Mouse (Mus musculus) cerebellum, postnatal 36 days (tissue): ENCODE measurements at regions not wholly inside any gene's neighbourhood (a gene's known extent, or its start where the extent isn't known, plus 50 kb on each side); places are given as distances from the start of the nearest gene placed in this dataset.

Experiments used
- DNase-seq, 2 experiments: peaks; one replicate each; pipeline ENCODE4 v3.0.0; 2021 to 2022; ENCODE audit warnings: mixed read lengths in 2 of 2

DNA sequence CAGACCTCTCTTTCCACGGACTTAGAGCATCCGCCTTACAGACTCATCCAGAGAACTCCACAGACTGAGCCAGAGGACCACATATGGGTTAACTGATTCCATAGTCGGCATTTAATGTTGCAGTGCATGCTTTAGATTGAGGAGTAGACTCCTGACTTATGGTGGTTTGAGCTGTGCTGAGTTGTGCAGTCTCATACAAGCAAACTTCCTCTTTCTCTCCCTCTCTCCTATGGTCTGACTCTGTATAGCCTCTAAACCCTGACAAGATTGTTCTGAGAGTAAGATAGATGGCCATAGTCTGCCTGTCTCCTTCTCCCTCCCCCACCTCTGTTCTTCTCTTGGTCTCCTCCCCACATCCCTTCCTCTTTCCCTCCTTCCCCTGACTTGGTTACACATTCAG, 616.0 kb downstream of the Ryr2 start:
- DNase-seq: no peak

DNA sequence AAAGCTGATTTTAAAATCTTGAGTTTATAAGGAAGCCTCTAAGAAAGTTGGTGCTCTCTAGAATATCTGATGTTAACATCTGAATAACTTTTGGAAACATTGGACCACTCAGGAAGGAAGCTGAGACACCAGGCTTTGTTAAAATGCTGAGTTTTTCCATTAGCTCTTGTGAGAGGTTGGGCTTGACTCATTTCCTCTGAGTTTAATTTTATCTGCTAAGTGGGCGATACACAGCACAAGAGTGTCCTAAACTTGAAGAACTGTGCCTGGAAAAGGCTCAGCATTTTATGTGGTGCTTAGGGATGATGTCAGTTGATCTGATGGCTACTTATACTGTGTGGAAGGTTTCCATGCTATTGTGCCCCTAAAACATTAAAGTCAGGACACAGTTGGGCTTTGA, 623.6 kb downstream of the Ryr2 start:
- DNase-seq: no peak

DNA sequence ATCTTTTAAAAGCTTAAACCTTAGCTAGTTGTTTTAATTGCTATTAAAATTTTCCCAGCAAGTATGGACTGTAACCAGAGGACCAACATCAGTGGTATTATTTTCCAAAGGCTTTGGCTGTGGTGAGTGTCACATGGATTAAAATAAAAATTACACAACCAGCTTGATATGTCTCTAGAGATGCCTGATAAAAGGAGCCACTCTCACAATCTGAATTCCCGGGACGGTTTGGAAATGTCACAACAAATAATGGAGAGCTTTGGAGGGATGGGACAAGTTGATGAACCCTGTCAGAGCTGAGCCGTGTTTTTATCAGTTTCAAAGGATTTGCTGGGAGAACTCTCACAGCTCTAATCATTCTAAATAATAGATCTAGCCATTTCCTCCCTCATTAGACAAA, 624.0 kb downstream of the Ryr2 start:
- no peak for DNase-seq

DNA sequence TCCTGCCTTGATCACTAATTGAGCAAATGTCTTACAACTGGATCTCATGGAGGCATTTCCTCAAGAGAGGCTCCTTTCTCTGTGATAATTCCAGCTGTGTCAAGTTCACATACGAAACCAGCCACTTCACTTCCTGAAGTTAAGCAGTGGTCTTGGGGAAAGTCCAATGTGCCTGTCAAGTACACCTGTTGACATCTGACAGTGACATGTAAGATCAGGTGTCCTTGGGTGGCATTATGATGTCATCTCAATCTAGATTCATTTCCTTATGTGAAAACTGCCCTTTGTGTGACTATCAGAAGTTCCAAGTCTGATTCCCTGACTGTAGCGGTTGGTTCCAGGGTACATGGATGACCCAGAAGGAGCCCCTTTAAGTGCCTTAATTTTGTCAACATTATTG, 646.5 kb downstream of the Ryr2 start:
- DNase-seq: no peak

DNA sequence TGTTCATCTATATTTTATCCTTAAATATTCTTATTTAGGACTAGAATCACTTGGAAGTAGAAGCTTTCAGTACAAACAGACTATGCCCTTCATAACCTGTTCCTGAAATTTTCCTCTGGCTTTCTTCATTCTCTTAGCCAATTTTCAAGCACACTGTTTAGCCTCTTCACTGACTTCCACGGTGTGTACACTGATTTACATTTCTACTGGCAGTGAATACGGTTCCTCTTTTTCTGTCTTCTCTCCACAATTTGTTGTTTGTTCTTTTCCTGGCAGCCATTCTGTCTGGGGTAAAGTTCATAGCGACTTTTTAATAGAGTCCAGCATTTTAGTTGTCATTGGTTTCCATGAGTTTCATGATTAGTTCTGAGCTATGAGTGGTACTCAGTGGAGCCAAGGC, 651.6 kb downstream of the Ryr2 start:
- DNase-seq: no peak

DNA sequence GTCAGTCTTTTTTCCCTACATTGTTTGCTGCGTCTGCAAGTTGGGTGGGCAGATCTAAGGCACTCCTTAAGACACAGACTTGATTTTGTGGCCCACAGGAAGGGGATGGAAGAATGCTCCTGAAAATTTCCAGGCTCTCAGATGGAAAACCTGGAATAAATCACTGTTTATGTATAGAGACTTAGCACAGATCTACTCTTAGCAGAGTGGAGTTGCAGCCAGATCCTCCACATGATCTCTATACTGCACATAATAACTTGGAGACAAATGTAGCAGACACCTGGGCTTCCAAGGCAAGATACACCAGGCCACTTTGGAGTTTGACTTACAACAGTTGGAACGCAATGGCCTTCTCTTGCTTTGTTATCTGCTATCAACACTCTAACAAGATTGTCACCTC, 654.3 kb downstream of the Ryr2 start:
- no peak for DNase-seq

DNA sequence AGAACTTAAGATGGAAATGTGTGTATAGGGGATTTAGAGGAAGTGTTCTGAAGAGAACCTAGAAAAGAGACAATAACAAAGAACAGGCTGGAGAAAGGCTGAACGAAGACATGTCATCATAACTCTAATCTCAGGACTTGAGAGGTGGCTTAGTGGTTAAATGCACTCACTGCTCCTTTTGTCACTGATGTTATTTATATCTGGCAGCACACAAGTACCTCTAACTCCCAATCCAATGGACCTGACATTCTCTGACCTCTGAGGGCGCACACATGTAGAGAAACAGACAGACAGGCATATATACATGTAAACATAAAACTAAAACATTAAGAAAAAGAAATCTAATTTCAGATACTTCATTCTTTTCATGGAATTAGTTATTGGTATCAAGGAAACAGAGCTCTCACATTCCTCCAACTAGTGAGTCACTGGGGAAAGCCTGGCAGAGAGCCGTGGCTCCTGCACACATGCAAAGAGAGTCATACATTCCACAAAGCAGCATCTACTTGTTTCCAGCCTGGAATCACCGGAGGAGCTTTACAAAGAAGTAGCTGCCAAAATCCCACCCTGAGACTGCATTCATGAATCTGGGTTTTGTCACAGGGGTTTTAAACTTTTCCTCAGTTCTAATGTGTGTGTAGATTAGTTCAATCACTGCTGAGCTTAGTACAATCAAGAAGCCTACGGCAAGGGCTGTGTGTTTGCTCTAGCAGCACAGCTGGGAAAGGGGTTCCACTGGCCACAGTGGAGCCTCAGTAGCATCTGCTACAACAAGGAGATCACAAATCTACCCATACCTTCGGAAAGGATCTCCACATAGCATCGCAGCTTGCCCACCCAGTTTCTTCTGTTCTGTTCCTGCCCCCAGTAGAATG, 674.0 kb downstream of the Ryr2 start:
- DNase-seq: no peak

DNA sequence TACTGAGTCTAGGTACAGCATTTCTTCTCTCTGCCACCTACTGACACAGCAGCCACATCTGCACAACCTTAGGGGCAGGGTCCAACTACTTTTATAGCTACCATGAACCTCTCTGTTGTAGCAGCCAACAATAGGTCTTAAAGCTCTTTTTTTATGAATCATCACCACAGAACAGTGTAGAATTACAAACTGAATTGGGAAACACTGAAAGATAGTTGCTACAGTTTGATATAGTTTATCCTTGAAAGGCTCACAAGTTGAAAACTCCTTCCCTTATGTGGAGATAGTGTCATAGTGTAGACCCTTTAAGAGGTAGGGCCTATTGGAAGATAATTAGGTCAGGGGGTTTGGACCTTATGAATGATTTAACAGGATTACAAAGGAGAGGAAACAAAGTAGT, 679.9 kb downstream of the Ryr2 start:
- no peak for DNase-seq

DNA sequence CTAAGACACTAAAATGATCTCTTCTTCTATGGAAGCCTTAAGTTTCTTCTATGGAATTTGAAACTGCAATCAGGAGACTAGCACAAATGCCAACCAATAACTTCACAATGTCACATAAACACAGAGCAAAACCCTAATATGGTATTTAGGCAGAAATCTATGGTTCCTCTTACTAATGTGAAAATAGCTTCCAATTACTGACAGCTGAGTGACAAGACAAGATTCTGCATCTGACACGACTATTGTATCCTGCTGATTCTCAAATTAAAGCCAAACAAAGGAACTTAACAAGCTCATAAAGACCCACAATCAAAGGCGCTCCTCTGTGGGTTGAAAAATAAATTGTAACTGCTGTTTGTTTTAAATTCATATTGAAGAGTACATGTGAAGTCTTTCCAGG, 714.7 kb downstream of the Ryr2 start:
- DNase-seq: no peak

DNA sequence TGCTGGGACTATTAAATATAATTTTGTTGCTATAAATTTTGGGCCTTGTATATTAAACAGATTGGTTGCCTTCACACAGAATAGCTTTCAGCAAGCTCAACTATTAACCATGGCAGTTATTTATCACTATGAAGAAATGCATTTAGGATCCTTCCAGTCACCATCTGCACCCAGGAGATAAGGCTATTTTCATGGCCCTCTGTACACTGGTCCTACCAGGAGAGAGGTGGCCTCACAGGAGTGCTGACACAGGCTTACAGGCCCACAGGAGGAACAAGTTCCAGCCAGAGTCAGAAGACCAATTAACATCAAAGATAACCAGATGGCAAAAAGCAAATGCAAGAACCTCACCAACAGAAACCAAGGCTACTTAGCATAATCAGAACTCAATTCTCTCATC, 731.3 kb downstream of the Ryr2 start:
- DNase-seq: no peak

DNA sequence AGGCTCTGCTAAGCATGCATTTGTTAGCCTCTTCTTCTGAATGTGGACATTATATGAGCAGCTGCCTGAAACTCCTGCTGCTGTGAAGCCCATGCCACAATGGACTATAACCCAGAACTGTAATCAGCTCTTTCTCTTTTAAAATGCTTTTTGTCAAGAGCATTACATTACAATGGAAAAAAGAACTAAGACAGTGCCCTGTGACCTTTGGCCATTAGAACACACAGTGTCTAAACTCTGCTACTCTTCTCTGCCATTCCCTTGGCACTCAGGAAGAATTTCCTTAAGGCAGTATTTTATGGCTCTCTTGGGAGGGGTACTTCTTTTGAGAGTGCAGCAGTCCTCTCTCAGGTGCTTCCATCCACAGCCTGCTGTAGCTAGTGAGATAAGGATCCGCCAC, 737.3 kb downstream of the Ryr2 start:
- no peak for DNase-seq

DNA sequence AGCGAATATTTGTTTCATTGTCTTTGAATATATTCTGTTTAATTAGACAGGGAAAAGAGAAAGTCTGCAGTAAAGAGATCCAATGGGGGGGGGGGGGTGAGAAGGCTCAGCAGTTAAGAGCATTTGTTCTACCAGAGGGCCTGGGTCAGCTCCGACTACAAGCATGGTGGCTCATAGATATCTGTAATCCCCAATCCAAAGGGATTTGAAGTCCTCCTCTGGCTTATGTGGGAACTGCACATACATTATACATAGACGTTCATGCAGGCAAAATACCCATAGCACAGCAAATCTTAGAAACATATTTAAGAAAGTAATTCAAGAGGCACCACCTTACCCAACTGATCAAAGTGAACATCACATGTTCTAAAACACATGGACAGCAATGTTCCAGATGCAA, 743.9 kb downstream of the Ryr2 start:
- DNase-seq: no peak

DNA sequence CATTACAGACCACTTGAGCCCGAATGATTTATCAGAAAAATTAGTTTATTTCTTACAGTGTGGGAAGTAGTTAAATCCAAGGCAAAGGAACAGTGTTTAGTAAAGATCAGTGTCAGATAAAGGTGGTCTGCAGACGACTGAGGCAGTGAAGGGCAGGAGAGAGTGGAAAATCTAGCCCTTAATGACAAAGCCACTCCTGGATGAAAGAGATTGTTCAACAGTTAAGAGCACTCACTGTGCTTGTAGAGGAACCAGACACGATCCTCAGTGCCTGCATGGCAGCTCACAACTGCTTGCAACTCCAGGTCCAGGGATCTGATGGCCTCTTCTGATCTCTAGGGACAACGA, 758.3 kb downstream of the Ryr2 start:
- no peak for DNase-seq

DNA sequence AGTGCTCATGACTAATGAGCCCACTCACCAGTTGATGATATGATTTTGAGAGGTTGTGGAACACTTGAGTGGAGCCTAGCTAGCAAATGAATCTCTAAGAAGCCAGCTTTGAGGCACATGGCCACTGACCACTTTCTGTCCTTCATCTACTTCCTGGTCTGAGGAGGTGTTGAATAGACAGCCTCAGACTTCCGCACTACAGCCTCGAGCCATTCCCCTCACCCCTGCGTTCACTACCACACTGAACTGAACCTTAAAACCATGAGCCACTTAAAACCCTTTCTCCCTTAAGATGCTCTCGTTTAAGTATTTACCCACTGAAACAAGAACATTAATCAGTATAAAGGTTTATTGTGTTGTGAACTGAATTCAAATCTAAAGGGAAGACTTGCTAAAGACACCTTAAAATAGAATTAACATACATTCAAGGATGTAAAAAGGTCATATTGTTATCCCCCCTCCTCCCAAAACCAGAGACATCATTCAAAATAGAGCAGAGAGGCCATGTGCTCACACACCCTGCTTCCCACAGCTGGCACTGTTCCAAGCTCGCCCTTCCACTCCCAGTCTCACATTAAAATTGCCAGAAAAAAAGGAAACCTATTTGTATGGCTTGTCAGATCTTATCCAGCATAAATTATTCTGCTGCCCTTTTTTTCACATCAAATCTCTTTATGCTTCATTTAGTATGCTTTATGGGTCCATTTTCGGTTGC, 758.8 kb downstream of the Ryr2 start:
- DNase-seq: peak; percentile 18 to 31

DNA sequence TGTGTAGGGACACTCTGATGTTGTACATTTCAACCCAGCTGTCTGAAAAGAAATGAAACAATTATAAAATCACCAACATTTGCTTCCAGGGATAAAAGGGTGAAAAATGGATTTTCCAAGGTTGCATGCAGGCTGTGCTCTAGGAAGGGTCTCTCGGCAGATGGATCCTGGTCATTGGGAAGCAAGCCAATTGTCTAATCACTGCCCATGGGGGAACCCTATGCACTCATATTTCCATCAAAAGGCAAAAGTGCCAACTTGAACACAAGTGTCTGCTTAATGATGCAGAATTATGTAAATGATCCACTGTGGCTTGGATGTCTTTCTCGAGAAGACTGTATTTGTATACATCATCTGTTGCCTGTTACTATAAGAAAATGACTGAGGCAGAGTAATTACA, 762.2 kb downstream of the Ryr2 start:
- no peak for DNase-seq

DNA sequence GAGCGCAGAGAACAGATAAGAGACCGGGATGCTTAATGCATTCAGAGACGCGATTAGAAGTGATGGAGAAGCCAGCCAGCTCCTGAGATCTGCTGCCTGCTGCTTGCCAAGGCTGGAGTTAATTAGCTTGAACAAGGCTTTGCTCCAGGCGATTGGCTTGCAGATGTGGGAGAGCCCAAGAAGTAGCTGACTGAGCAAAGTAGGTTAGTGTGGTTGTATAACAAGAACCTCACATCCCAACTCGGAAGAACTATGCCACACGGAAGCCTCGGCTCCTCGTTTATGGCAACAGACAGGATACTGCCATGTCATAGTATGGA, 768.5 kb downstream of the Ryr2 start:
- peak; percentile 2 to 4 for DNase-seq

DNA sequence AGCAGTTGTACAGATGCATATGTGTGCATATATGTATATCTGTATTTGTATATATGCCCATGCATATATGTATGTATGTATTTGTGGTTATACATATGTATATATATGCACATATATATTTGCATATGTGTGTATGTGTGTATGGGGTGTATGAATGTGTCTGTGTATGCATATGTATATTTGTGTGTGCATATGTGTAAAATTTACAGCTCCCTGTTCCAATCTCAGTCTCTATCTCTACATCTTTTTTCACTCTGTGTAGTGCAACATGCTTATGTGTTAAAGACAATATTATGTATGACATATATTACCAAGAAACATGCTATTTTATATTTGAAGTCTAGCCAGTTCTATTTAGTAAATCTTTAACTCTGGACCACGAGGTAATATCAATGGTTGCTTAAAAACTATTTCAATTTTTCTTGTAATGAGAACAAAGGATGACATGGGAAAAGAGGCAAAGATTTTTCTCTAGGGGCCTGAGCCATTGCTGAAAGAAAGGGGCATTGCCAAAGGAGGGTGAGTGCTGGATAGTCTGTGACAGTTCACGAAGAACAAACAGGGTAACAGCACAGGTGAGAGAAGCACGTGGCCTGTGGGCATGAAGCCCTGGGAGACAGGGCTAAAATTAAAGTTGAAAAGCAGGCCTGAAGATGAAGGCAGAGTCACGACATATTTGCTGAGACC, 769.0 kb downstream of the Ryr2 start:
- DNase-seq: no peak

DNA sequence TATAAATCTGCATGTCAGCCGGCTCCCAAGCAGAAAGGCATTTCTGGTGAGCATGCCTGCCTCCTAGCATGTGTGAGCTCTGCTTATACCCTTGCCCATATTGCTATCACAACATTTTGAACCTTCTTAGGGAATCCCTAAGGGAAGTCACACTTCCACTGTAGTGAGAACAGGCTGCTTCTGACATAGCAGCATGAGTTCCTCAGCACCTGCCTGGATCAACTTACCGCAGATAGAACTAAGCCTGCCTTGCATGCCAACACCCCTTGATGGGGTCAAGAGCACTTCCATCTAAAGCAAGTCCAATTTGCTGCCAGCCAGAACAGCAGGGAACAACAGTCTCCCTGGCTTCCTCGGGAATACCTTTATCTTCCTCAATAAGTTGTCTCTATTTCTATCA, 769.8 kb downstream of the Ryr2 start:
- DNase-seq: no peak

DNA sequence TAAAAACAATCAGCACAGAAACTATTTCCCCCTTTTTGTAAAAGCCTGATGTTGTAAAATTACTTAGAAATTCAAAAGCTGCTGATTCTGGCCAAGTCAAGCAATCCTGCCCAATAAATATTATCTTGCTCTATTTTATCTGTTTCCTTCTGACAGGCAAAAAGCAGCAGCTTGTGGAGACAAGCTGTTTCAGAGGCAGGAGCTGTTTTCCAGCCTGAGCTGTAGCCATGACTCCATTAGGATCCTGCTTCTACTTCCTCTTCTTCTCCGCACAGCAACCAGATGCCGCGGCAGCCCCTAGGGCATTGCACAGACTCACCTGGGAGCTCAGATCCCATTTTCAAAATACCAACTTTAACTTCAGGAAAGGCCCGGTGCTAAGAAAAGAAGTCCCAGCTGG, 774.8 kb downstream of the Ryr2 start:
- no peak for DNase-seq

DNA sequence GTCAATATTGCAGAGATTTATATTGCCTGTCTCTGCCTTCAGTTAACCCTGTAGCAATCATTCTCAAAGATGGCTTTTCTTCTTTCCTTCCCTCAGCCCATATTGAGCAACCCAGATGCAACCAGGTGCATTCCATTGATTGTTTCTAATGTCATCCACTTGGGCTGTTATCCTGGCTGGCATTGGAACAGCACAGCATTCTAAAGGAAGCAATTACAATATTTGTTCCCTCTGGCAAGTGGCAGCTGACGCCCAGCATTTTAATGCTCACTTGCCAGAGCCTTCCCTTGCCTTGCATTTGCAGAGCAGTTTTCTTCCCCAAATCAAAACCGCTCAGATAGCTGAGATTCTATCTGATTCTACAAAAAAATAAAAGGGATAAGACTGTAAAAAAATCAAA, 798.0 kb downstream of the Ryr2 start:
- no peak for DNase-seq

DNA sequence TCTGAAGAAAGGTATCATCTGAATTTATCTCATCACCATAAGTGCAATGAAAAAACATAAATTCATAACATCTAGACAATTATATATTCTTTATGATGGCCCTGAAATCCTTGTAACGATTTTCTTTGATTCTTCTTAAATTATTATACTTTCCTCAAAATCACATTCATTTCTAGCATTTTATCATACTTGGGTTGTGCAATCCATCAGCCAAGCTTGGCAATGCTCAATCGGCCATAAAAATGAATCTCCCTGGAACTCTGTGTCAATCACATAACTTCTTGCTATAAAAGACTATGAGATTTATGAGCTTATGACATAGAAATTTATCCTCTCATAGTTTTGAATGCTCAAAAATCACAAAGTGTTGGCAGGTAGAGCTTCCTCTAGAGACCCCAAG, 811.3 kb downstream of the Ryr2 start:
- DNase-seq: no peak

DNA sequence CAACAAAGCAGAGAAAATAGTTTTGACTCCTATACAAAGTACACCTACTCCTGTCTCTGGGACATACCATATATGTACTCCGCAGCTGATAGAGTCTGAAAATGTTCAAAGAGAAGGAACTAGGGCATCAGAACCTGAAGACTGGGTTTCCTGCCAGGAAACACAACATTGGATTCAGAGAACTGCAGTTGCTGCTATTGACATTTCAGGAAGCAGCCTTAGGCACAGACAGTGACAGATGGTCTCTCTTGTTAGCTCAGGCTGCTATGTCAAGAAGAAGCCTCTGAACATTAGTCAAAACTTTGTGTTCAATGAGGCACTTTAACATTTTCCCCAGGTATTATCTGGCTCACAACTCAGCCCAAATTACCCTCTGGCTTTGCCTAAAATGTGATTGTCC, 812.1 kb downstream of the Ryr2 start:
- DNase-seq: peak in 1 of 2 experiments; percentile 30

DNA sequence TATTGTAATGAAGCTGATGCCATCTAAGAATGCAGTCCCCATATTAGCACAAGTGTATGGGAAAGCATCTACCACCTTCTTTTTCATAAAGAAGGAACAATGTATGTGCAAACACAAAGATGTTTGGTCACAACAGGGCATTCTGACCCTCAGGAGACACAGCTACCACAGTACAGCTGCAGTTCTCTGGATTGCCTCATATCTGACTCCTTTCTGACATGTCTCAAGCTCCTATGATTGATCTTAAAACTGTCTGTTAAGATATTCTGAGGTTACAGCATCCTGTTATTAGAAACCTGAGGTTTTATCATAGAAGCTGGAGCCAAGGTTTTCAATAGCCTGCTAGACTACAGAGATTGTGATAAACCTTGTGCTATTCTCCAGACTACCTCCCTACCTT, 813.0 kb downstream of the Ryr2 start:
- DNase-seq: no peak

DNA sequence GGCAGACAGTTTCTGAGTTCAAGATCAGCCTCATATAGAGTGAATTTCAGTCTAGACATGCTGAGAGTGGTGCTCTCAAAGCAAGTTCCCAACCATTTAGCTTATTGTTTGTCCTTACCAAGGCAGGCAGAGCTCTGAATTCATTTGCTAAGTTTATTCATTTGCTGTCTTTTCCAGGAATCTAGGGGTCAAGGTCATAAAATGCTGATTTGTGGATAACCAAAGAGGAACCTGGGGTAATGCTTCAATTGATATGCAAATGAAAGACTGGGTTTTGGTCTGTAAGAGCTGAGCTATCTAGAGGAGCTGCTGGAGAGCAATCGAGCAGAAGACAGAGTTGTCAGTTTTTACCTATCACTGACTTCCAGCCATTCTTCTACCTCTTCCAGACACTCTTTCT, 832.8 kb downstream of the Ryr2 start:
- DNase-seq: no peak
